Mouse (Mus musculus): ENCODE measurements at regions not wholly inside any gene's neighbourhood (a gene's known extent, or its start where the extent isn't known, plus 50 kb on each side); places are given as distances from the start of the nearest gene placed in this dataset.

DNA sequence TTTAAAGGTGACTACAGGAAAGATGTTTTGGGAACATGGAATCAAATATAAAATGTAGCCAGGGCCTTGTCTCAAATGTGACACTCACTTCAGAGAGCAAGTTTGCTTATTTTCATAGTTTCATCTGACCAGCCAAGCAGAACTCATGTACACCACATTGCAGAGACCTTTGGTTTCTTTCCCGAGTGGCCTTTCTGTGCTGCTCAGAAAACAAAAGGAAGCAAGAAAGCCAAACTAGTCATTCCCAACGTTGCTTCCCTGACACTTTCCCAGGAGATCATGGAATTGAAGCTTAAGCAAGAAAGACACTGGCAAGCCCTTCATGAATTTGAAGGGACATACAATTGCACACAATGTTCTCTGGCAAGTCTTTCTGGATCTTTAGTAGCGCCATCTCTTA lies 191.3 kb downstream of the Col12a1 start:
- no peaks in the 10 kb centered on the region for H3K27me3 ChIP-seq (ENCODE audit: control insufficient read depth, insufficient read depth, low read length)
- no peak overlapping the region for H3K27ac ChIP-seq (ENCODE audit: low read depth)
- 67% methylated on average over 3 of the region's 3 CpGs for WGBS
- no peaks in the 10 kb centered on the region for H3K9me3 ChIP-seq (replicated peaks; ENCODE audit: control insufficient read depth, low read length)
- ATAC-seq (ENCODE audit: insufficient read depth, low read depth) (no peak), DNase-seq (ENCODE audit: low spot score) (no peak)
- no peak overlapping the region for H3K4me2 ChIP-seq (ENCODE audit: low read depth, low read length)
- H3K4me3 ChIP-seq (ENCODE audit: low read depth, low read length), result no peak overlapping the region
- TF ChIP-seq EP300 (IDR thresholded peaks at IDR 0.05; ENCODE audit: low read depth) (no peak), CTCF (IDR thresholded peaks at IDR 0.05; ENCODE audit: low read depth) (no peak)
- no peaks in the 10 kb centered on the region for H3K36me3 ChIP-seq (replicated peaks; ENCODE audit: control insufficient read depth, insufficient read depth, low read length)
- no peaks in the 10 kb centered on the region for H3K4me1 ChIP-seq (ENCODE audit: control insufficient read depth, insufficient read depth)
- H3K9ac ChIP-seq (replicated peaks; ENCODE audit: low read depth, low read length), result no peak overlapping the region

All from heart, postnatal 0 days (tissue).